Mouse (Mus musculus): ENCODE data around the gene Cpe. TPM values are rescaled to one million over a fixed set of nuclear protein-coding genes. Genes with fewer than 3 reads are reported as not detected.
"Not testable (repeated sequence)": the region's sequence is repeated elsewhere in the genome, so short reads cannot be mapped to it uniquely, and the experiment has no call there.

Gene Cpe
- polyA plus RNA-seq, 2 experiments = 1.2 to 2.2 TPM

- Histone ChIP-seq H3K27ac (no peak overlapping the region), H3K27me3 (ENCODE audit: control insufficient read depth, insufficient read depth, low read length) (no peaks in the 10 kb centered on the region), H3K36me3 (replicated peaks; ENCODE audit: control insufficient read depth, insufficient read depth, low read depth) (no peaks in the 10 kb centered on the region), H3K4me3 (ENCODE audit: insufficient read depth in 1 of 2, low read depth in 2 of 2, low read length in 2 of 2) (no peak overlapping the region), H3K9me3 (ENCODE audit: control insufficient read depth, low read length) (no peaks in the 10 kb centered on the region), H3K9ac (replicated peaks) (no peak overlapping the region), H3K4me1 (replicated peaks; ENCODE audit: control insufficient read depth in 2 of 2, insufficient read depth in 2 of 2, low read length in 1 of 2) (no peaks in the 10 kb centered on the region), H3K4me2 (ENCODE audit: low read depth) (no peak overlapping the region)
- WGBS (ENCODE audit: insufficient replicate concordance) = 71% methylated on average over 3 of the region's 3 CpGs
- no peak for DNase-seq (ENCODE audit: low read depth in 3 of 3, low spot score in 3 of 3)
- no peak for ATAC-seq (ENCODE audit: insufficient read depth)
- TF ChIP-seq EP300 (IDR thresholded peaks at IDR 0.05; ENCODE audit: low read depth) (no peak), CTCF (IDR thresholded peaks at IDR 0.05; ENCODE audit: low read depth) (no peak)
Observed at GRCm38 (mm10) chr8:64682501-64682900, 10.4 kb downstream of the Cpe start.

GRCm38 (mm10) chr8:64676381-64676780 is 16.5 kb downstream of the Cpe start:
- WGBS (ENCODE audit: insufficient replicate concordance) = 61% methylated on average over 2 of the region's 2 CpGs
- Histone ChIP-seq H3K9ac (replicated peaks) (no peak overlapping the region), H3K27me3 (ENCODE audit: control insufficient read depth, insufficient read depth, low read length) (no peaks in the 10 kb centered on the region), H3K27ac (no peak overlapping the region), H3K4me3 (ENCODE audit: insufficient read depth in 1 of 2, low read depth in 2 of 2, low read length in 2 of 2) (no peak overlapping the region), H3K36me3 (replicated peaks; ENCODE audit: control insufficient read depth, insufficient read depth, low read depth) (no peaks in the 10 kb centered on the region), H3K9me3 (ENCODE audit: control insufficient read depth, low read length) (no peaks in the 10 kb centered on the region), H3K4me1 (replicated peaks; ENCODE audit: control insufficient read depth in 2 of 2, insufficient read depth in 2 of 2, low read length in 1 of 2) (no peaks in the 10 kb centered on the region), H3K4me2 (ENCODE audit: low read depth) (no peak overlapping the region)
- TF ChIP-seq CTCF (IDR thresholded peaks at IDR 0.05; ENCODE audit: low read depth) (no peak), EP300 (IDR thresholded peaks at IDR 0.05; ENCODE audit: low read depth) (no peak)
- ATAC-seq (ENCODE audit: insufficient read depth) (no peak), DNase-seq (ENCODE audit: low read depth in 3 of 3, low spot score in 3 of 3) (no peak)

GRCm38 (mm10) chr8:64674951-64675585 is 17.8 kb downstream of the Cpe start:
- Histone ChIP-seq H3K9ac (replicated peaks) (no peak overlapping the region), H3K9me3 (ENCODE audit: control insufficient read depth, low read length) (no peaks in the 10 kb centered on the region), H3K27ac (no peak overlapping the region), H3K4me3 (ENCODE audit: insufficient read depth in 1 of 2, low read depth in 2 of 2, low read length in 2 of 2) (no peak overlapping the region), H3K27me3 (ENCODE audit: control insufficient read depth, insufficient read depth, low read length) (no peaks in the 10 kb centered on the region), H3K36me3 (replicated peaks; ENCODE audit: control insufficient read depth, insufficient read depth, low read depth) (no peaks in the 10 kb centered on the region), H3K4me2 (ENCODE audit: low read depth) (no peak overlapping the region), H3K4me1 (replicated peaks; ENCODE audit: control insufficient read depth in 2 of 2, insufficient read depth in 2 of 2, low read length in 1 of 2) (no peaks in the 10 kb centered on the region)
- 64% methylated on average over 8 of the region's 8 CpGs for WGBS (ENCODE audit: insufficient replicate concordance)
- ATAC-seq (ENCODE audit: insufficient read depth) (no peak), DNase-seq (ENCODE audit: low read depth in 3 of 3, low spot score in 3 of 3) (no peak)
- no peak for TF ChIP-seq EP300 (IDR thresholded peaks at IDR 0.05; ENCODE audit: low read depth)
- TF ChIP-seq CTCF (IDR thresholded peaks at IDR 0.05; ENCODE audit: low read depth) = no peak

GRCm38 (mm10) chr8:64672920-64673319 is 19.9 kb downstream of the Cpe start:
- Histone ChIP-seq H3K27me3 (ENCODE audit: control insufficient read depth, insufficient read depth, low read length) (no peaks in the 10 kb centered on the region), H3K4me3 (ENCODE audit: insufficient read depth in 1 of 2, low read depth in 2 of 2, low read length in 2 of 2) (no peak overlapping the region), H3K9me3 (ENCODE audit: control insufficient read depth, low read length) (no peaks in the 10 kb centered on the region), H3K4me1 (replicated peaks; ENCODE audit: control insufficient read depth in 2 of 2, insufficient read depth in 2 of 2, low read length in 1 of 2) (no peaks in the 10 kb centered on the region), H3K4me2 (ENCODE audit: low read depth) (no peak overlapping the region), H3K27ac (no peak overlapping the region), H3K9ac (replicated peaks) (no peak overlapping the region), H3K36me3 (replicated peaks; ENCODE audit: control insufficient read depth, insufficient read depth, low read depth) (no peaks in the 10 kb centered on the region)
- TF ChIP-seq CTCF (IDR thresholded peaks at IDR 0.05; ENCODE audit: low read depth) (no peak), EP300 (IDR thresholded peaks at IDR 0.05; ENCODE audit: low read depth) (no peak)
- ATAC-seq (ENCODE audit: insufficient read depth) = no peak
- 57% methylated on average over 2 of the region's 2 CpGs for WGBS (ENCODE audit: insufficient replicate concordance)
- DNase-seq (ENCODE audit: low read depth in 3 of 3, low spot score in 3 of 3) = no peak

- Histone ChIP-seq H3K27ac (no peak overlapping the region), H3K4me3 (ENCODE audit: insufficient read depth in 1 of 2, low read depth in 2 of 2, low read length in 2 of 2) (no peak overlapping the region), H3K9ac (replicated peaks) (no peak overlapping the region), H3K36me3 (replicated peaks; ENCODE audit: control insufficient read depth, insufficient read depth, low read depth) (no peaks in the 10 kb centered on the region), H3K27me3 (ENCODE audit: control insufficient read depth, insufficient read depth, low read length) (no peaks in the 10 kb centered on the region), H3K4me1 (replicated peaks; ENCODE audit: control insufficient read depth in 2 of 2, insufficient read depth in 2 of 2, low read length in 1 of 2) (no peaks in the 10 kb centered on the region), H3K4me2 (ENCODE audit: low read depth) (no peak overlapping the region), H3K9me3 (ENCODE audit: control insufficient read depth, low read length) (no peaks in the 10 kb centered on the region)
- WGBS (ENCODE audit: insufficient replicate concordance) = 20% methylated on average over 1 of the region's 1 CpGs
- DNase-seq (ENCODE audit: low read depth in 3 of 3, low spot score in 3 of 3) (no peak), ATAC-seq (ENCODE audit: insufficient read depth) (no peak)
- TF ChIP-seq CTCF (IDR thresholded peaks at IDR 0.05; ENCODE audit: low read depth) (no peak), EP300 (IDR thresholded peaks at IDR 0.05; ENCODE audit: low read depth) (no peak)
Observed at GRCm38 (mm10) chr8:64671937-64672336, 20.9 kb downstream of the Cpe start.

- not testable (repeated sequence) for ATAC-seq (ENCODE audit: insufficient read depth); DNase-seq (ENCODE audit: low read depth in 3 of 3, low spot score in 3 of 3); H3K36me3 ChIP-seq (replicated peaks; ENCODE audit: control insufficient read depth, insufficient read depth, low read depth); H3K9ac ChIP-seq (replicated peaks); H3K4me3 ChIP-seq (ENCODE audit: insufficient read depth in 1 of 2, low read depth in 2 of 2, low read length in 2 of 2); H3K4me1 ChIP-seq (replicated peaks; ENCODE audit: control insufficient read depth in 2 of 2, insufficient read depth in 2 of 2, low read length in 1 of 2); H3K4me2 ChIP-seq (ENCODE audit: low read depth); H3K9me3 ChIP-seq (ENCODE audit: control insufficient read depth, low read length); H3K27ac ChIP-seq; H3K27me3 ChIP-seq (ENCODE audit: control insufficient read depth, insufficient read depth, low read length)
- WGBS (ENCODE audit: insufficient replicate concordance) = 51% methylated on average over 13 of the region's 13 CpGs
Observed at GRCm38 (mm10) chr8:64666305-64666704, 26.5 kb downstream of the Cpe start.

Data from liver, embryonic 14.5 days (tissue).